Mouse (Mus musculus) lung, postnatal 25 days (tissue): Measurements from ENCODE around the gene Ankrd12.
"Not testable (repeated sequence)": the region's sequence is repeated elsewhere in the genome, so short reads cannot be mapped to it uniquely, and the experiment has no call there.

ENCODE experiments used
- DNase-seq: peaks from one replicate; pipeline ENCODE4 v3.0.0; 2022; ENCODE audit warnings: low spot score

Gene Ankrd12

GRCm38 (mm10) chr17:66084486-66084885, 7.6 kb upstream of the Ankrd12 start:
- DNase-seq, result no peak

- no peak for DNase-seq
These were observed 555 bp upstream of the Ankrd12 start for GRCm38 (mm10) chr17:66077437-66077850.

GRCm38 (mm10) chr17:66076174-66076927, 538 bp downstream of the Ankrd12 start:
- peak; percentile 26 for DNase-seq

GRCm38 (mm10) chr17:66075827-66076173, 1.1 kb downstream of the Ankrd12 start:
- no peak for DNase-seq

- no peak for DNase-seq
These were observed 2.9 kb downstream of the Ankrd12 start for GRCm38 (mm10) chr17:66073971-66074370.

GRCm38 (mm10) chr17:66069036-66069435, 7.9 kb downstream of the Ankrd12 start:
- not testable (repeated sequence) for DNase-seq

GRCm38 (mm10) chr17:66065115-66065514, 11.8 kb downstream of the Ankrd12 start:
- DNase-seq, result no peak

GRCm38 (mm10) chr17:66061241-66061938, 15.5 kb downstream of the Ankrd12 start:
- DNase-seq, result no peak

- no peak for DNase-seq
These were observed 18.7 kb downstream of the Ankrd12 start for GRCm38 (mm10) chr17:66058160-66058559.

- DNase-seq, result no peak
These were observed 19.7 kb downstream of the Ankrd12 start for GRCm38 (mm10) chr17:66057145-66057544.

- DNase-seq, result peak; percentile 8
These were observed 23.5 kb downstream of the Ankrd12 start for GRCm38 (mm10) chr17:66053349-66053748.

- DNase-seq, result no peak
These were observed 28.1 kb downstream of the Ankrd12 start for GRCm38 (mm10) chr17:66048795-66049194.

- no peak for DNase-seq
These were observed 28.7 kb downstream of the Ankrd12 start for GRCm38 (mm10) chr17:66048199-66048598.

GRCm38 (mm10) chr17:66043679-66044078, 33.2 kb downstream of the Ankrd12 start:
- DNase-seq, result not testable (repeated sequence)

- no peak for DNase-seq
These were observed 35.9 kb downstream of the Ankrd12 start for GRCm38 (mm10) chr17:66041020-66041419.

GRCm38 (mm10) chr17:66033239-66033638, 43.6 kb downstream of the Ankrd12 start:
- DNase-seq, result no peak

GRCm38 (mm10) chr17:66031991-66032390, 44.9 kb downstream of the Ankrd12 start:
- no peak for DNase-seq

- DNase-seq, result no peak
These were observed 52.7 kb downstream of the Ankrd12 start for GRCm38 (mm10) chr17:66024211-66024610.

GRCm38 (mm10) chr17:66011790-66012189, 65.1 kb downstream of the Ankrd12 start:
- no peak for DNase-seq

- no peak for DNase-seq
These were observed 69.0 kb downstream of the Ankrd12 start for GRCm38 (mm10) chr17:66007892-66008291.

- no peak for DNase-seq
These were observed 69.4 kb downstream of the Ankrd12 start for GRCm38 (mm10) chr17:66007473-66007872.

- no peak for DNase-seq
These were observed 88.6 kb downstream of the Ankrd12 start for GRCm38 (mm10) chr17:65988151-65988820.

- DNase-seq, result not testable (repeated sequence)
These were observed 100.2 kb downstream of the Ankrd12 start for GRCm38 (mm10) chr17:65976720-65977119.
